Mouse (Mus musculus): ENCODE results near the gene Gsdme. TPM values are rescaled to one million over a fixed set of nuclear protein-coding genes. Genes with fewer than 3 reads are reported as not detected.
A peak's percentile ranks its signal among the peaks of the same experiment; 100 is the strongest.

Gene Gsdme
- polyA plus RNA-seq, 1 experiment from 2014 or later, result 58.3 TPM

GRCm38 (mm10) chr6:50295136-50295535, 31.5 kb upstream of the Gsdme start:
- Histone ChIP-seq H3K9ac (ENCODE audit: low read length) (no peak overlapping the region), H3K27me3 (replicated peaks; ENCODE audit: control insufficient read depth, insufficient read depth, low read length) (no peaks in the 10 kb centered on the region), H3K27ac (ENCODE audit: low read depth, low read length) (no peak overlapping the region), H3K4me3 (ENCODE audit: low read depth, low read length) (no peak overlapping the region), H3K4me2 (ENCODE audit: low read length) (no peak overlapping the region), H3K4me1 (ENCODE audit: control insufficient read depth, insufficient read depth, low read length) (no peaks in the 10 kb centered on the region), H3K9me3 (replicated peaks; ENCODE audit: control insufficient read depth, low read length) (no peaks in the 10 kb centered on the region), H3K36me3 (ENCODE audit: control insufficient read depth, insufficient read depth, low read length) (no peaks in the 10 kb centered on the region)
- ATAC-seq (no peak), DNase-seq (ENCODE audit: low spot score) (no peak)
- WGBS, result 79% methylated on average over 10 of the region's 10 CpGs

GRCm38 (mm10) chr6:50294128-50294527, 30.5 kb upstream of the Gsdme start:
- Histone ChIP-seq H3K27me3 (replicated peaks; ENCODE audit: control insufficient read depth, insufficient read depth, low read length) (no peaks in the 10 kb centered on the region), H3K4me1 (ENCODE audit: control insufficient read depth, insufficient read depth, low read length) (no peaks in the 10 kb centered on the region), H3K4me2 (ENCODE audit: low read length) (no peak overlapping the region), H3K4me3 (ENCODE audit: low read depth, low read length) (no peak overlapping the region), H3K36me3 (ENCODE audit: control insufficient read depth, insufficient read depth, low read length) (no peaks in the 10 kb centered on the region), H3K27ac (ENCODE audit: low read depth, low read length) (no peak overlapping the region), H3K9me3 (replicated peaks; ENCODE audit: control insufficient read depth, low read length) (no peaks in the 10 kb centered on the region), H3K9ac (ENCODE audit: low read length) (no peak overlapping the region)
- 45% methylated on average over 1 of the region's 1 CpGs for WGBS
- ATAC-seq (peak; percentile 69; the same call in 1 of the 2 replicates), DNase-seq (ENCODE audit: low spot score) (peak; percentile 93)

- no peak overlapping the region for H3K27ac ChIP-seq (ENCODE audit: low read depth, low read length)
- ATAC-seq, result no peak
- no peaks in the 10 kb centered on the region for H3K9me3 ChIP-seq (replicated peaks; ENCODE audit: control insufficient read depth, low read length)
- DNase-seq (ENCODE audit: low spot score), result no peak
- no peak overlapping the region for H3K4me3 ChIP-seq (ENCODE audit: low read depth, low read length)
- no peak overlapping the region for H3K9ac ChIP-seq (ENCODE audit: low read length)
- no peaks in the 10 kb centered on the region for H3K4me1 ChIP-seq (ENCODE audit: control insufficient read depth, insufficient read depth, low read length)
- H3K36me3 ChIP-seq (ENCODE audit: control insufficient read depth, insufficient read depth, low read length), result no peaks in the 10 kb centered on the region
- 88% methylated on average over 4 of the region's 4 CpGs for WGBS
- H3K4me2 ChIP-seq (ENCODE audit: low read length), result no peak overlapping the region
- no peaks in the 10 kb centered on the region for H3K27me3 ChIP-seq (replicated peaks; ENCODE audit: control insufficient read depth, insufficient read depth, low read length)
These were observed 28.0 kb upstream of the Gsdme start for GRCm38 (mm10) chr6:50291650-50292049.

GRCm38 (mm10) chr6:50286881-50287280, 23.2 kb upstream of the Gsdme start:
- ATAC-seq (no peak), DNase-seq (ENCODE audit: low spot score) (no peak)
- Histone ChIP-seq H3K4me2 (ENCODE audit: low read length) (no peak overlapping the region), H3K9me3 (replicated peaks; ENCODE audit: control insufficient read depth, low read length) (no peaks in the 10 kb centered on the region), H3K4me1 (ENCODE audit: control insufficient read depth, insufficient read depth, low read length) (no peaks in the 10 kb centered on the region), H3K36me3 (ENCODE audit: control insufficient read depth, insufficient read depth, low read length) (no peaks in the 10 kb centered on the region), H3K9ac (ENCODE audit: low read length) (no peak overlapping the region), H3K27ac (ENCODE audit: low read depth, low read length) (no peak overlapping the region), H3K27me3 (replicated peaks; ENCODE audit: control insufficient read depth, insufficient read depth, low read length) (no peaks in the 10 kb centered on the region), H3K4me3 (ENCODE audit: low read depth, low read length) (no peak overlapping the region)
- WGBS, result 77% methylated on average over 3 of the region's 3 CpGs

- no peaks in the 10 kb centered on the region for H3K27me3 ChIP-seq (replicated peaks; ENCODE audit: control insufficient read depth, insufficient read depth, low read length)
- no peaks in the 10 kb centered on the region for H3K9me3 ChIP-seq (replicated peaks; ENCODE audit: control insufficient read depth, low read length)
- no peak overlapping the region for H3K9ac ChIP-seq (ENCODE audit: low read length)
- no peak overlapping the region for H3K4me2 ChIP-seq (ENCODE audit: low read length)
- no peak overlapping the region for H3K4me3 ChIP-seq (ENCODE audit: low read depth, low read length)
- H3K4me1 ChIP-seq (ENCODE audit: control insufficient read depth, insufficient read depth, low read length), result no peaks in the 10 kb centered on the region
- no peak overlapping the region for H3K27ac ChIP-seq (ENCODE audit: low read depth, low read length)
- H3K36me3 ChIP-seq (ENCODE audit: control insufficient read depth, insufficient read depth, low read length), result no peaks in the 10 kb centered on the region
- ATAC-seq (no peak), DNase-seq (ENCODE audit: low spot score) (no peak)
- 91% methylated on average over 7 of the region's 7 CpGs for WGBS
These were observed 16.0 kb upstream of the Gsdme start for GRCm38 (mm10) chr6:50279642-50280041.

- H3K9ac ChIP-seq (ENCODE audit: low read length), result no peak overlapping the region
- no peaks in the 10 kb centered on the region for H3K36me3 ChIP-seq (ENCODE audit: control insufficient read depth, insufficient read depth, low read length)
- H3K4me2 ChIP-seq (ENCODE audit: low read length), result no peak overlapping the region
- WGBS, result 84% methylated on average over 4 of the region's 4 CpGs
- no peaks in the 10 kb centered on the region for H3K4me1 ChIP-seq (ENCODE audit: control insufficient read depth, insufficient read depth, low read length)
- H3K27ac ChIP-seq (ENCODE audit: low read depth, low read length), result no peak overlapping the region
- ATAC-seq, result no peak
- H3K27me3 ChIP-seq (replicated peaks; ENCODE audit: control insufficient read depth, insufficient read depth, low read length), result no peaks in the 10 kb centered on the region
- no peak overlapping the region for H3K4me3 ChIP-seq (ENCODE audit: low read depth, low read length)
- H3K9me3 ChIP-seq (replicated peaks; ENCODE audit: control insufficient read depth, low read length), result no peaks in the 10 kb centered on the region
- DNase-seq (ENCODE audit: low spot score), result no peak
These were observed 10.3 kb upstream of the Gsdme start for GRCm38 (mm10) chr6:50273947-50274346.

- no peaks in the 10 kb centered on the region for H3K27me3 ChIP-seq (replicated peaks; ENCODE audit: control insufficient read depth, insufficient read depth, low read length)
- H3K36me3 ChIP-seq (ENCODE audit: control insufficient read depth, insufficient read depth, low read length), result no peaks in the 10 kb centered on the region
- no peak overlapping the region for H3K27ac ChIP-seq (ENCODE audit: low read depth, low read length)
- 92% methylated on average over 1 of the region's 1 CpGs for WGBS
- no peak for DNase-seq (ENCODE audit: low spot score)
- H3K4me2 ChIP-seq (ENCODE audit: low read length), result no peak overlapping the region
- H3K9ac ChIP-seq (ENCODE audit: low read length), result no peak overlapping the region
- H3K9me3 ChIP-seq (replicated peaks; ENCODE audit: control insufficient read depth, low read length), result no peaks in the 10 kb centered on the region
- H3K4me1 ChIP-seq (ENCODE audit: control insufficient read depth, insufficient read depth, low read length), result no peaks in the 10 kb centered on the region
- no peak for ATAC-seq
- no peak overlapping the region for H3K4me3 ChIP-seq (ENCODE audit: low read depth, low read length)
These were observed 9.8 kb upstream of the Gsdme start for GRCm38 (mm10) chr6:50273416-50273815.

GRCm38 (mm10) chr6:50262310-50262709, 1.4 kb downstream of the Gsdme start:
- peak overlapping the region; percentile 47 for H3K4me3 ChIP-seq (ENCODE audit: low read depth, low read length)
- H3K4me2 ChIP-seq (ENCODE audit: low read length), result peak overlapping the region; percentile 61
- ATAC-seq (no peak), DNase-seq (ENCODE audit: low spot score) (peak; percentile 8)
- 30% methylated on average over 7 of the region's 7 CpGs for WGBS
- H3K36me3 ChIP-seq (ENCODE audit: control insufficient read depth, insufficient read depth, low read length), result no peaks in the 10 kb centered on the region
- H3K9me3 ChIP-seq (replicated peaks; ENCODE audit: control insufficient read depth, low read length), result no peaks in the 10 kb centered on the region
- no peak overlapping the region for H3K27ac ChIP-seq (ENCODE audit: low read depth, low read length)
- no peaks in the 10 kb centered on the region for H3K27me3 ChIP-seq (replicated peaks; ENCODE audit: control insufficient read depth, insufficient read depth, low read length)
- H3K9ac ChIP-seq (ENCODE audit: low read length), result peak overlapping the region; percentile 76; the same call in 1 of the 2 replicates
- H3K4me1 ChIP-seq (ENCODE audit: control insufficient read depth, insufficient read depth, low read length), result peaks cover 5% of the 10 kb centered on the region; the same call in 1 of the 2 replicates

GRCm38 (mm10) chr6:50261922-50262261, 1.8 kb downstream of the Gsdme start:
- Histone ChIP-seq H3K4me2 (ENCODE audit: low read length) (peak overlapping the region; percentile 61), H3K4me3 (ENCODE audit: low read depth, low read length) (peak overlapping the region; percentile 47), H3K27ac (ENCODE audit: low read depth, low read length) (peak overlapping the region; percentile 49), H3K27me3 (replicated peaks; ENCODE audit: control insufficient read depth, insufficient read depth, low read length) (no peaks in the 10 kb centered on the region), H3K9ac (ENCODE audit: low read length) (peak overlapping the region; percentile 76), H3K4me1 (ENCODE audit: control insufficient read depth, insufficient read depth, low read length) (peaks cover 5% of the 10 kb centered on the region; the same call in 1 of the 2 replicates), H3K9me3 (replicated peaks; ENCODE audit: control insufficient read depth, low read length) (no peaks in the 10 kb centered on the region), H3K36me3 (ENCODE audit: control insufficient read depth, insufficient read depth, low read length) (no peaks in the 10 kb centered on the region)
- 0% methylated on average over 6 of the region's 6 CpGs for WGBS
- ATAC-seq (no peak), DNase-seq (ENCODE audit: low spot score) (no peak)

Data from forebrain, embryonic 14.5 days (tissue).